9 mouse cellular contexts compared by ENCODE assay signal in the genomic region with DNA sequence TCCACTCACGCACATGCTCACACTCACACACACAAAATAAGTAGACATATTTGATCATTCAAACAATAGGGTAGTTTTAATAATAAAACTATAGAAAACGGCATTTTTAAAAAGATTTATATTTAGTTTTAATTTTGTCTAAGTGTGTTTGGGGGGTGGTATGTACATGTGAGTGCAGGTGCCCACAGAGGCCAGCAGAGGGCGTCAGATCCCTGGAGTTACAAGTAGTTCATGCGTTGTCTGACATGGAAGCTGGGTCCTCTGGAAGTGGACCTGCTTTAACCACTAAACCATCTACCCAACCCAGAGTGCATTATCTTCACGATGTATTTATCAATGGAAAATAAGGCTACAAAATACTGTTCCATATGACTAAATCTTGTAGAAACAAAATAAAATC. TPM values are rescaled to one million over a fixed set of nuclear protein-coding genes. Genes with fewer than 3 reads are reported as not detected.
DNase-seq lines count a peak whose midpoint lies in the region; ATAC-seq and TF ChIP-seq lines count a peak whose summit lies in the region.
"Had no signal": no experiment of that assay in that cellular context is flagged by ENCODE, and none has a peak within 500 bp of the region (broad histone marks: within the 10 kb centered on the region; RNA-seq: fewer than 3 reads in every experiment).

No protein-coding gene starts in this region.

- peak; percentile 57 for TF ChIP-seq RAD21 in MEL (IDR thresholded peaks at IDR 0.05; ENCODE audit: low read depth, low read length)

- H3K36me3 ChIP-seq in kidney, postnatal 0 days (ENCODE audit: insufficient read depth, low read length): no peaks in the 10 kb centered on the region
- no peaks in the 10 kb centered on the region for H3K36me3 ChIP-seq in MEL (ENCODE audit: control insufficient read depth in 1 of 2, insufficient read depth in 2 of 2, low read length in 2 of 2)
- no peaks in the 10 kb centered on the region for H3K36me3 ChIP-seq in hindbrain, embryonic 16.5 days (ENCODE audit: control insufficient read depth, insufficient read depth, low read length)
- H3K36me3 ChIP-seq: limb, embryonic 15.5 days had no signal

- intact Hi-C loops in heart, postnatal 36 days (cut with DNase I): no loop called here

- no peaks in the 10 kb centered on the region for H3K4me1 ChIP-seq in kidney, postnatal 0 days (replicated peaks; ENCODE audit: insufficient read depth, low read length)
- H3K4me1 ChIP-seq in MEL (ENCODE audit: control insufficient read depth in 1 of 2, insufficient read depth in 2 of 2, low read length in 2 of 2): no peaks in the 10 kb centered on the region
- no peaks in the 10 kb centered on the region for H3K4me1 ChIP-seq in hindbrain, embryonic 16.5 days (ENCODE audit: control insufficient read depth, insufficient read depth, low read depth, low read length)
- H3K4me1 ChIP-seq: limb, embryonic 15.5 days had no signal

- no peak overlapping the region for H3K4me3 ChIP-seq in kidney, postnatal 0 days (replicated peaks; ENCODE audit: low read depth, low read length)
- no peak overlapping the region for H3K4me3 ChIP-seq in MEL (ENCODE audit: control insufficient read depth in 1 of 2, insufficient read depth in 1 of 2, low read depth in 2 of 2, low read length in 2 of 2)
- no peak overlapping the region for H3K4me3 ChIP-seq in hindbrain, embryonic 16.5 days (ENCODE audit: low read length)
- H3K4me3 ChIP-seq: limb, embryonic 15.5 days had no signal

- TF ChIP-seq CTCF in kidney, postnatal 0 days (IDR thresholded peaks at IDR 0.05; ENCODE audit: low read depth): peak; percentile 61
- peak; percentile 44 to 73 (median 67) for TF ChIP-seq CTCF in MEL (IDR thresholded peaks at IDR 0.05 in 2 of 3, conservative IDR thresholded peaks at IDR 0.05 in 1 of 3; ENCODE audit: control insufficient read depth in 1 of 3, insufficient read depth in 1 of 3, low read depth in 2 of 3, low read length in 3 of 3, poor library complexity in 1 of 3, severe bottlenecking in 1 of 3)

- H3K9me3 ChIP-seq in kidney, postnatal 0 days (replicated peaks; ENCODE audit: low read length): no peaks in the 10 kb centered on the region
- H3K9me3 ChIP-seq in MEL (replicated peaks; ENCODE audit: insufficient read depth, low read length): no peaks in the 10 kb centered on the region
- peaks cover 2% of the 10 kb centered on the region; the same call in 1 of the 2 replicates for H3K9me3 ChIP-seq in hindbrain, embryonic 16.5 days (ENCODE audit: control insufficient read depth, low read length)
- H3K9me3 ChIP-seq: limb, embryonic 15.5 days had no signal

- DNase-seq in kidney, postnatal 0 days (ENCODE audit: low spot score): no peak
- DNase-seq in kidney, adult 9 months: no peak
- peak; percentile 8 to 20 for DNase-seq in B cell, adult 2 months
- DNase-seq in MEL (ENCODE audit: low read depth, low spot score): peak; percentile 63
- DNase-seq in heart, postnatal 36 days: peak; percentile 26 to 48
- no peak for DNase-seq in spleen, postnatal 14 days (ENCODE audit: low spot score in 2 of 2)
- DNase-seq in frontal cortex, postnatal 10 days (ENCODE audit: low spot score in 2 of 2): no peak

- no peak for ATAC-seq in kidney, postnatal 0 days (replicated peaks; ENCODE audit: low FRiP score, low read depth)
- no peak for ATAC-seq in hindbrain, embryonic 16.5 days

- TF ChIP-seq EP300 in MEL (IDR thresholded peaks at IDR 0.05; ENCODE audit: low read depth in 1 of 2, low read length in 2 of 2): no peak

- WGBS in kidney, postnatal 0 days: 69% methylated on average over 5 of the region's 5 CpGs
- 70% methylated on average over 5 of the region's 5 CpGs for WGBS in hindbrain, embryonic 16.5 days

- H3K79me2 ChIP-seq in MEL (ENCODE audit: control insufficient read depth, insufficient read depth, low read length, poor library complexity): no peaks in the 10 kb centered on the region

- H3K27me3 ChIP-seq in kidney, postnatal 0 days (ENCODE audit: insufficient read depth, low read length): no peaks in the 10 kb centered on the region
- H3K27me3 ChIP-seq in MEL (ENCODE audit: control insufficient read depth in 1 of 2, insufficient read depth in 2 of 2, low read length in 2 of 2): no peaks in the 10 kb centered on the region
- no peaks in the 10 kb centered on the region for H3K27me3 ChIP-seq in hindbrain, embryonic 16.5 days (replicated peaks; ENCODE audit: control insufficient read depth, insufficient read depth, low read length)
- H3K27me3 ChIP-seq: limb, embryonic 15.5 days had no signal

- no peak overlapping the region for H3K4me2 ChIP-seq in kidney, postnatal 0 days (ENCODE audit: low read length)
- no peak overlapping the region for H3K4me2 ChIP-seq in hindbrain, embryonic 16.5 days (ENCODE audit: low read length)
- H3K4me2 ChIP-seq: limb, embryonic 15.5 days had no signal

- H3K9ac ChIP-seq in kidney, postnatal 0 days (ENCODE audit: low read depth, low read length): no peak overlapping the region
- no peak overlapping the region for H3K9ac ChIP-seq in MEL (ENCODE audit: control insufficient read depth, low read depth, low read length, poor library complexity, severe bottlenecking)
- no peak overlapping the region for H3K9ac ChIP-seq in hindbrain, embryonic 16.5 days (ENCODE audit: low read depth, low read length)
- H3K9ac ChIP-seq: limb, embryonic 15.5 days had no signal

- no peak for TF ChIP-seq POLR2A in MEL (IDR thresholded peaks at IDR 0.05; ENCODE audit: control insufficient read depth in 1 of 2, insufficient read depth in 1 of 2, low read depth in 1 of 2, low read length in 2 of 2, poor library complexity in 1 of 2)

- H3K27ac ChIP-seq in kidney, postnatal 0 days: no peak overlapping the region
- no peak overlapping the region for H3K27ac ChIP-seq in MEL (ENCODE audit: control insufficient read depth, low read depth, low read length)
- H3K27ac ChIP-seq in hindbrain, embryonic 16.5 days (ENCODE audit: low read depth, low read length): no peak overlapping the region
- H3K27ac ChIP-seq: limb, embryonic 15.5 days had no signal

TF ChIP-seq in MEL, 35 proteins besides CTCF, POLR2A, EP300 and RAD21:
- TF ChIP-seq SMC3 (IDR thresholded peaks at IDR 0.05; ENCODE audit: low read depth, low read length) (peak; percentile 62), SIN3A (IDR thresholded peaks at IDR 0.05; ENCODE audit: low read length) (no peak), ZC3H11A (IDR thresholded peaks at IDR 0.05; ENCODE audit: low read depth, low read length) (peak; percentile 36; the same call in 1 of the 2 replicates)

RNA-seq across cellular contexts. Expression of a gene that starts 7.0 kb away (rescaled TPM):
- 1.3 and 1.6 TPM in 2 replicates for polyA plus RNA-seq in kidney, postnatal 0 days (2015; fragmentation: Nextera tagmentation; extraction: Ambion mirVana)
- 0.13 and 0.15 TPM in 2 replicates for total RNA-seq in MEL (2012; rRNA removed)
- under 1 TPM in 1 of 2 experiments, not detected in 1; 0.53 TPM for polyA plus RNA-seq in MEL (2012; ENCODE audit: insufficient read depth in 1 of 2, insufficient read length in 2 of 2, low read depth in 1 of 2, low replicate concordance in 2 of 2, missing spikeins in 1 of 2)
- 10 to 100 TPM in 1 of 2 experiments, 1 to 10 TPM in 1; 9.6 to 13.7 TPM for total RNA-seq in heart, postnatal 36 days (2021)
- polyA plus RNA-seq in hindbrain, embryonic 16.5 days (2015; fragmentation: Nextera tagmentation; extraction: Ambion mirVana): 0.55 and 0.60 TPM in 2 replicates

RNA-seq across cellular contexts. Expression of a gene that starts 28.6 kb away (rescaled TPM):
- 3.7 and 4.1 TPM in 2 replicates for polyA plus RNA-seq in kidney, postnatal 0 days (2015; fragmentation: Nextera tagmentation; extraction: Ambion mirVana)
- total RNA-seq in MEL (2012; rRNA removed): 0.85 and 1.3 TPM in 2 replicates
- polyA plus RNA-seq in MEL (2012; ENCODE audit: insufficient read depth in 1 of 2, insufficient read length in 2 of 2, low read depth in 1 of 2, low replicate concordance in 2 of 2, missing spikeins in 1 of 2): 1 to 10 TPM in 1 of 2 experiments, not detected in 1; 3.8 TPM
- total RNA-seq in heart, postnatal 36 days (2021): 1 to 10 TPM in 1 of 2 experiments, not detected in 1; 1.6 TPM
- polyA plus RNA-seq in hindbrain, embryonic 16.5 days (2015; fragmentation: Nextera tagmentation; extraction: Ambion mirVana): 2.5 and 3.3 TPM in 2 replicates

RNA-seq across cellular contexts. Expression of a gene that starts 28.8 kb away (rescaled TPM):
- polyA plus RNA-seq in kidney, postnatal 0 days (2015; fragmentation: Nextera tagmentation; extraction: Ambion mirVana): 7.7 and 8.0 TPM in 2 replicates
- 5.7 and 6.2 TPM in 2 replicates for total RNA-seq in MEL (2012; rRNA removed)
- 1 to 10 TPM in 1 of 2 experiments, not detected in 1; 7.1 TPM for polyA plus RNA-seq in MEL (2012; ENCODE audit: insufficient read depth in 1 of 2, insufficient read length in 2 of 2, low read depth in 1 of 2, low replicate concordance in 2 of 2, missing spikeins in 1 of 2)
- total RNA-seq in heart, postnatal 36 days (2021): 1 to 10 TPM in 1 of 2 experiments, under 1 TPM in 1; 0.46 to 1.3 TPM
- 5.1 and 5.2 TPM in 2 replicates for polyA plus RNA-seq in hindbrain, embryonic 16.5 days (2015; fragmentation: Nextera tagmentation; extraction: Ambion mirVana)

Comparison
In these comparisons a context has a peak if more than half of its experiments do, and no peak if none do; other contexts are left out.
1. DNase-seq: peak in B cell, adult 2 months (2 of 2), MEL (single experiment) and heart, postnatal 36 days (2 of 2); none in kidney, postnatal 0 days (single experiment), kidney, adult 9 months (single experiment), spleen, postnatal 14 days (0 of 2) and frontal cortex, postnatal 10 days (0 of 2).